Mouse (Mus musculus): ENCODE measurements around the gene Olfr339.
"Not testable (repeated sequence)": the region's sequence is repeated elsewhere in the genome, so short reads cannot be mapped to it uniquely, and the experiment has no call there.

The Olfr339 gene

DNA sequence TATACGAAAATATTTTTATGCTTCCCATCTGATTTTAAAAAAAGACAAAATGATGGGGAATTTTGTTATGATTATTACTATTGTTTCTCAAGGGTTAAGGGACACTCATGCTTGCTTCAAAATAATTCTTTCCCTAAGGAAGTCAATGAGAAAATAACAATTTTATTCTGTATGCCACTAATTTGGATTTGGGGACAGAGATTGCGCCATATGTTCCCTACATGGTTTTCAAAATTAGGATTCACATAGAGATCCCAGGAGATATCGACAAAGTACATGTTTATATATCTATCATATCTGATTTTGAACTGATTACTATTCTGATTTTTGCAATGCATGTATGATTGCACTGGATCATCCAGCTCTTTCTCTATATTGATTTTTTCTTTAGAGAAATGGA lies at the start of gene Olfr339:
Gene Olfr339, plus strand, starts transcription at position 301 of the 400 bp plus-strand sequence.
- DNase-seq (ENCODE audit: low spot score in 2 of 2), result no peak

DNA sequence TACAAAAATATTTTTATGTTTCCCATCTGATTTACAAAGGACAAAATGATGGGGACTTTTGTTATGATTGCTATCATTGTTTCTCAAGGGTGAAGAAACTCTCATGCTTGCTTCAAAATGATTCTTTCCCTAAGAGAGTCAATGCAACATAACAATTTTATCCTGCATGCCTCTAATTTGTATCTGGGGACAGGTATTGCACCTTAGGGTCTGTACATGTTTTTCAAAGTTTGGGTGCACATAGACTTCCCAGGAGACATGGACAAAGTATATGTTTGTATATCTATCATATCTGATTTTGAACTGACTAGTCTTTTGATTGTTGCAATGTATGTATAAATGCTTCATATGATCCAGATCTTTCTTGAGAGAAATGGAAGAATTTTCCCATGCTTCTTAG lies 45.5 kb upstream of the Olfr339 start, which contains the start of gene Olfr338:
Gene Olfr338, plus strand, starts transcription at position 301 of the 400 bp plus-strand sequence.
- no peak for DNase-seq (ENCODE audit: low spot score in 2 of 2)

DNA sequence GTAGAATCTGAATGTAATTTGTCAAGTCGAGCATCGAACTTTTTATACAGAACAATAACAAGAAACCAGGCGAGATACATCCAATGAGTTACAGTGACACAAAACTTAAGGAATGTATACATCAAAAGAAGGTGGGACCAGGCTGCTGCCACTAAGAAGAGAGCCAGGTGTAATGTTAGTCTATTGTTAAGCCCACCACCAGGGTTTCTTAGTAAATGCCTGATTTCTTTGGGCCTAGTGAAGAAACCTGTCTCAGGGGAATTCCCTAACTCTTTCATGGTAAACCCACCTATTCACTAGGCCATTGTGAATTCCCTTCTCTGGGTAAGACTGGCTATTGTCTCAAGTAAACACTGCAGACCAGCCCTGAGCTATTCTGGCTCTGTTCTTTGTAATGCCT lies 3.6 kb upstream of the Olfr339 start:
- DNase-seq (ENCODE audit: low spot score in 2 of 2), result not testable (repeated sequence)

DNA sequence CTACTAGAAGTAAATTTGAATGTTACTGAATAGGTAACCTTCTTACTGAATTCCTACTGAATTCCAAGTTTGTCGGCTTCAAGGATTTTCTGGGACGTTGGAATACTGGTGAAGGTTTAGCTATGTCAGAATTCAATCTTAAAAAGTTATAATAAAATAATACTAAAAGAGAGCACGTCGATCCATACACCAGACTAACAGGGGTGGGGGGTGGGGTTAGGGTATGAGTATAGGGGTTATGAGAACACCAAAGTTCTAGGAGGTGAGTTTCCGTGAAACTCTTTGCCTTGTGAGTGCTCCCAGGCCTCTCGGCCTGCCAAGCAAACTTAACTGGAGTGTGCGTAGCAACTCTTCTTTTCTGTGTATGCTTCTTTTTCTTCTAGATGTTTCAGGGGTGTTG lies 3.2 kb upstream of the Olfr339 start:
- DNase-seq (ENCODE audit: low spot score in 2 of 2), result not testable (repeated sequence)

DNA sequence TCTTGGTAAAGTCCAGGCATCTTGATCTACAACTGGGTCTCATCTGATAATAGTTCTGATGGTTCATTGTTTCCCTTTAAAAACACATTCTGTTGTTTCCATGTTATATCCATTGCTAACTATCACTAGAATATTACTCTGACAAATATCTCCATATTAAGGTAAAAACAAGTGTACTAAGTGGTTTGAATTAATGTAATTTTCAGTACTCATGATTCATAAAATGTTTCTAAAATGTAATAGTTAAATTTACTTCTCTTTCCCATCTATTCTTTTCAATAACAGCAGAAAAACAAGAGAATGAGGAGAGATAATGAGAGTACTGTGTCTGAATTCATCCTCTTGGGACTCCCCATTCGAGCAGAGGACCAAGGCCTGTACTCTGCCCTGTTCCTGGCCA lies 33.5 kb downstream of the Olfr339 start, which contains the start of gene Olfr340:
Gene Olfr340, plus strand, starts transcription at position 301 of the 400 bp plus-strand sequence.
- no peak for DNase-seq (ENCODE audit: low spot score in 2 of 2)

DNA sequence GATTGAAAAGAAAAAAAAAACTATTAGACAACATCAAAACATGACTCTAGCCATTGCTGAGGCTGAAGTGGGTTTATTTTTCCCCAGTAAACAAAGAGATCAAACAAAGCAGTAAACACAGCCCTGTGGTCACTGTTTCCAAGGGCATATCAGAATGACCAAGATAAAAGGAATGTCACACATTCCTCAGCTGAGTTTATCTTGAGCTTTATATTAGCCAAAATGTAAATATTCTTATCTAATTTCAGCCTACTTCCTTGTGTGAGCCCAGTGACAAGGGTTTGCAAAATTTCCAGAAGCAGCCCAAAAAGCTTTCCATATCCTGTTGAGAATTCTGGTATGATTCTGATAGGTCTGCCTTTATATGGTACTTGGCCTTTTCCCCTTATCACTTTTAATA lies 54.9 kb downstream of the Olfr339 start:
- DNase-seq (ENCODE audit: low spot score in 2 of 2), result no peak

Measured in thymus, postnatal 10 days (tissue).